Mouse (Mus musculus): Measurements from ENCODE around the gene 2310050C09Rik. TPM values are rescaled to one million over a fixed set of nuclear protein-coding genes. Genes with fewer than 3 reads are reported as not detected.

The 2310050C09Rik gene
- polyA plus RNA-seq (2014; fragmentation: Illumina TruSeq; extraction: RNeasy Lipid Tissue Mini Kit (QIAGEN cat#74804); ENCODE audit: low read depth, low replicate concordance) = not detected

GRCm38 (mm10) chr3:92870116-92870515 is at the start of gene 2310050C09Rik:
2310050C09Rik (minus strand) TSS chr3:92870216.

GRCm38 (mm10) chr3:92851186-92851585 is 18.8 kb downstream of the 2310050C09Rik start, which contains the start of gene Lce1l:
Lce1l (minus strand) TSS chr3:92851286.

GRCm38 (mm10) chr3:92827108-92827507 is 42.9 kb downstream of the 2310050C09Rik start, which contains the start of gene Kprp:
Kprp (minus strand) TSS chr3:92827247.

Other genes with a start within 250 kb of the 2310050C09Rik start
- 2.4 TPM for gene Lce6a, start 248.6 kb downstream of the 2310050C09Rik start, polyA plus RNA-seq (2014; fragmentation: Illumina TruSeq; extraction: RNeasy Lipid Tissue Mini Kit (QIAGEN cat#74804); ENCODE audit: low read depth, low replicate concordance)
- gene Lce1a1, start 221.9 kb downstream of the 2310050C09Rik start, polyA plus RNA-seq (2014; fragmentation: Illumina TruSeq; extraction: RNeasy Lipid Tissue Mini Kit (QIAGEN cat#74804); ENCODE audit: low read depth, low replicate concordance) = not detected
- gene Lce1b, start 213.3 kb downstream of the 2310050C09Rik start, polyA plus RNA-seq (2014; fragmentation: Illumina TruSeq; extraction: RNeasy Lipid Tissue Mini Kit (QIAGEN cat#74804); ENCODE audit: low read depth, low replicate concordance) = not detected
- gene Lce1a2, start 199.9 kb downstream of the 2310050C09Rik start, polyA plus RNA-seq (2014; fragmentation: Illumina TruSeq; extraction: RNeasy Lipid Tissue Mini Kit (QIAGEN cat#74804); ENCODE audit: low read depth, low replicate concordance) = not detected
- not detected for gene Lce1c, start 191.0 kb downstream of the 2310050C09Rik start, polyA plus RNA-seq (2014; fragmentation: Illumina TruSeq; extraction: RNeasy Lipid Tissue Mini Kit (QIAGEN cat#74804); ENCODE audit: low read depth, low replicate concordance)
- not detected for gene Lce1d, start 183.0 kb downstream of the 2310050C09Rik start, polyA plus RNA-seq (2014; fragmentation: Illumina TruSeq; extraction: RNeasy Lipid Tissue Mini Kit (QIAGEN cat#74804); ENCODE audit: low read depth, low replicate concordance)
- not detected for gene Lce1e, start 161.1 kb downstream of the 2310050C09Rik start, polyA plus RNA-seq (2014; fragmentation: Illumina TruSeq; extraction: RNeasy Lipid Tissue Mini Kit (QIAGEN cat#74804); ENCODE audit: low read depth, low replicate concordance)
- not detected for gene Lce1f, start 149.9 kb downstream of the 2310050C09Rik start, polyA plus RNA-seq (2014; fragmentation: Illumina TruSeq; extraction: RNeasy Lipid Tissue Mini Kit (QIAGEN cat#74804); ENCODE audit: low read depth, low replicate concordance)
- gene Gm38119, start 131.1 kb downstream of the 2310050C09Rik start, polyA plus RNA-seq (2014; fragmentation: Illumina TruSeq; extraction: RNeasy Lipid Tissue Mini Kit (QIAGEN cat#74804); ENCODE audit: low read depth, low replicate concordance) = not detected
- gene Lce1g, start 117.9 kb downstream of the 2310050C09Rik start, polyA plus RNA-seq (2014; fragmentation: Illumina TruSeq; extraction: RNeasy Lipid Tissue Mini Kit (QIAGEN cat#74804); ENCODE audit: low read depth, low replicate concordance) = not detected
- gene Lce1h, start 105.2 kb downstream of the 2310050C09Rik start, polyA plus RNA-seq (2014; fragmentation: Illumina TruSeq; extraction: RNeasy Lipid Tissue Mini Kit (QIAGEN cat#74804); ENCODE audit: low read depth, low replicate concordance) = not detected
- not detected for gene Lce1i, start 91.3 kb downstream of the 2310050C09Rik start, polyA plus RNA-seq (2014; fragmentation: Illumina TruSeq; extraction: RNeasy Lipid Tissue Mini Kit (QIAGEN cat#74804); ENCODE audit: low read depth, low replicate concordance)
- gene Lce1j, start 79.7 kb downstream of the 2310050C09Rik start, polyA plus RNA-seq (2014; fragmentation: Illumina TruSeq; extraction: RNeasy Lipid Tissue Mini Kit (QIAGEN cat#74804); ENCODE audit: low read depth, low replicate concordance) = not detected
- gene Lce1k, start 62.3 kb downstream of the 2310050C09Rik start, polyA plus RNA-seq (2014; fragmentation: Illumina TruSeq; extraction: RNeasy Lipid Tissue Mini Kit (QIAGEN cat#74804); ENCODE audit: low read depth, low replicate concordance) = not detected
- gene Kprp, start 43.0 kb downstream of the 2310050C09Rik start, polyA plus RNA-seq (2014; fragmentation: Illumina TruSeq; extraction: RNeasy Lipid Tissue Mini Kit (QIAGEN cat#74804); ENCODE audit: low read depth, low replicate concordance) = not detected
- not detected for gene Lce1l, start 18.9 kb downstream of the 2310050C09Rik start, polyA plus RNA-seq (2014; fragmentation: Illumina TruSeq; extraction: RNeasy Lipid Tissue Mini Kit (QIAGEN cat#74804); ENCODE audit: low read depth, low replicate concordance)
- not detected for gene Lce3a, start 56.0 kb upstream of the 2310050C09Rik start, polyA plus RNA-seq (2014; fragmentation: Illumina TruSeq; extraction: RNeasy Lipid Tissue Mini Kit (QIAGEN cat#74804); ENCODE audit: low read depth, low replicate concordance)
- not detected for gene Lce3b, start 62.8 kb upstream of the 2310050C09Rik start, polyA plus RNA-seq (2014; fragmentation: Illumina TruSeq; extraction: RNeasy Lipid Tissue Mini Kit (QIAGEN cat#74804); ENCODE audit: low read depth, low replicate concordance)
- not detected for gene Lce3c, start 74.3 kb upstream of the 2310050C09Rik start, polyA plus RNA-seq (2014; fragmentation: Illumina TruSeq; extraction: RNeasy Lipid Tissue Mini Kit (QIAGEN cat#74804); ENCODE audit: low read depth, low replicate concordance)
- gene Lce3d, start 87.2 kb upstream of the 2310050C09Rik start, polyA plus RNA-seq (2014; fragmentation: Illumina TruSeq; extraction: RNeasy Lipid Tissue Mini Kit (QIAGEN cat#74804); ENCODE audit: low read depth, low replicate concordance) = not detected
- not detected for gene Lce3e, start 96.8 kb upstream of the 2310050C09Rik start, polyA plus RNA-seq (2014; fragmentation: Illumina TruSeq; extraction: RNeasy Lipid Tissue Mini Kit (QIAGEN cat#74804); ENCODE audit: low read depth, low replicate concordance)
- gene Lce3f, start 122.0 kb upstream of the 2310050C09Rik start, polyA plus RNA-seq (2014; fragmentation: Illumina TruSeq; extraction: RNeasy Lipid Tissue Mini Kit (QIAGEN cat#74804); ENCODE audit: low read depth, low replicate concordance) = not detected
- not detected for gene Crct1, start 145.5 kb upstream of the 2310050C09Rik start, polyA plus RNA-seq (2014; fragmentation: Illumina TruSeq; extraction: RNeasy Lipid Tissue Mini Kit (QIAGEN cat#74804); ENCODE audit: low read depth, low replicate concordance)
- gene Lce1m, start 148.8 kb upstream of the 2310050C09Rik start, polyA plus RNA-seq (2014; fragmentation: Illumina TruSeq; extraction: RNeasy Lipid Tissue Mini Kit (QIAGEN cat#74804); ENCODE audit: low read depth, low replicate concordance) = not detected
- not detected for gene Gm4858, start 198.6 kb upstream of the 2310050C09Rik start, polyA plus RNA-seq (2014; fragmentation: Illumina TruSeq; extraction: RNeasy Lipid Tissue Mini Kit (QIAGEN cat#74804); ENCODE audit: low read depth, low replicate concordance)

Data from testis, adult 10 weeks (tissue).